Comparison of ENCODE assay signal across 9 mouse cellular contexts in genomic region chr12:109508495-109509454, GRCm38 (mm10). TPM values are rescaled to one million over a fixed set of nuclear protein-coding genes. Genes with fewer than 3 reads are reported as not detected.
A peak's percentile ranks its signal among the peaks of the same experiment; 100 is the strongest.
DNase-seq lines count a peak whose midpoint lies in the region; ATAC-seq and TF ChIP-seq lines count a peak whose summit lies in the region.
"Had no signal": no experiment of that assay in that cellular context is flagged by ENCODE, and none has a peak within 500 bp of the region (broad histone marks: within the 10 kb centered on the region; RNA-seq: fewer than 3 reads in every experiment).

No protein-coding gene starts in this region.

- no peaks in the 10 kb centered on the region for H3K4me1 ChIP-seq in lung, adult 2 months (ENCODE audit: control insufficient read depth, insufficient read depth, low read length)
- H3K4me1 ChIP-seq in hindbrain, embryonic 16.5 days (ENCODE audit: control insufficient read depth, insufficient read depth, low read depth, low read length): peaks cover 12% of the 10 kb centered on the region
- peaks cover 13% of the 10 kb centered on the region for H3K4me1 ChIP-seq in midbrain, embryonic 14.5 days (ENCODE audit: control insufficient read depth, insufficient read depth, low read length)

- ATAC-seq in hindbrain, embryonic 16.5 days: 0 out of 2 replicates have a peak, but pooled peaks have one; percentile 35
- no peak for ATAC-seq in midbrain, embryonic 14.5 days (ENCODE audit: low FRiP score, low TSS enrichment)
- ATAC-seq in frontal cortex, adult (ENCODE audit: low TSS enrichment): no peak
- no peak for ATAC-seq in monocyte, adult 5-6 weeks (replicated peaks; ENCODE audit: insufficient number of reproducible peaks, low FRiP score, low TSS enrichment, poor library complexity, severe bottlenecking)

- DNase-seq in embryo, embryonic 10 days (ENCODE audit: low spot score): peak; percentile 51
- no peak for DNase-seq in embryo, embryonic 10.5 days (ENCODE audit: low spot score)
- peak; percentile 7 for DNase-seq in lung, postnatal 10 days
- DNase-seq in lung, adult 2 months: no peak
- peak; percentile 53 for DNase-seq in midbrain, embryonic 14.5 days

- no peak overlapping the region for H3K4me3 ChIP-seq in lung, adult 2 months (replicated peaks; ENCODE audit: extremely low read depth, low read depth, low read length)
- H3K4me3 ChIP-seq in hindbrain, embryonic 16.5 days (ENCODE audit: low read length): no peak overlapping the region
- H3K4me3 ChIP-seq in midbrain, embryonic 14.5 days (replicated peaks; ENCODE audit: low read depth, low read length): no peak overlapping the region
- H3K4me3 ChIP-seq: megakaryocyte, embryonic 14.5 days had no signal

- TF ChIP-seq CTCF in lung, adult 2 months (IDR thresholded peaks at IDR 0.05; ENCODE audit: insufficient read depth, low read length): no peak

- H3K4me2 ChIP-seq in hindbrain, embryonic 16.5 days (ENCODE audit: low read length): no peak overlapping the region
- no peak overlapping the region for H3K4me2 ChIP-seq in midbrain, embryonic 14.5 days (ENCODE audit: low read length)

- H3K27me3 ChIP-seq in hindbrain, embryonic 16.5 days (replicated peaks; ENCODE audit: control insufficient read depth, insufficient read depth, low read length): no peaks in the 10 kb centered on the region
- H3K27me3 ChIP-seq in midbrain, embryonic 14.5 days (ENCODE audit: control insufficient read depth, insufficient read depth, low read length): no peaks in the 10 kb centered on the region

- no peak overlapping the region for H3K27ac ChIP-seq in hindbrain, embryonic 16.5 days (ENCODE audit: low read depth, low read length)
- peak overlapping the region; percentile 52; the same call in 1 of the 2 replicates for H3K27ac ChIP-seq in midbrain, embryonic 14.5 days (replicated peaks; ENCODE audit: low read depth, low read length)

- no peak for TF ChIP-seq POLR2A in lung, adult 2 months (IDR thresholded peaks at IDR 0.05; ENCODE audit: borderline replicate concordance, extremely low read depth, low read depth, low read length)

- no peaks in the 10 kb centered on the region for H3K36me3 ChIP-seq in hindbrain, embryonic 16.5 days (ENCODE audit: control insufficient read depth, insufficient read depth, low read length)
- no peaks in the 10 kb centered on the region for H3K36me3 ChIP-seq in midbrain, embryonic 14.5 days (ENCODE audit: control insufficient read depth, insufficient read depth, low read length)

- H3K9me3 ChIP-seq in hindbrain, embryonic 16.5 days (ENCODE audit: control insufficient read depth, low read length): no peaks in the 10 kb centered on the region
- H3K9me3 ChIP-seq in midbrain, embryonic 14.5 days (ENCODE audit: control insufficient read depth, low read length): no peaks in the 10 kb centered on the region
- H3K9me3 ChIP-seq: megakaryocyte, embryonic 14.5 days had no signal

- WGBS in lung, adult 2 months: 41% methylated on average over 20 of the region's 20 CpGs
- WGBS in hindbrain, embryonic 16.5 days: 26% methylated on average over 20 of the region's 20 CpGs
- WGBS in midbrain, embryonic 14.5 days: 21% methylated on average over 20 of the region's 20 CpGs

- no peak overlapping the region for H3K9ac ChIP-seq in hindbrain, embryonic 16.5 days (ENCODE audit: low read depth, low read length)
- no peak overlapping the region for H3K9ac ChIP-seq in midbrain, embryonic 14.5 days (replicated peaks; ENCODE audit: low read length)

RNA-seq across cellular contexts. Expression of gene Dlk1, which starts 56.2 kb away (rescaled TPM):
- polyA plus RNA-seq in lung, adult 2 months (2012; rRNA removed): 0.42 and 0.44 TPM in 2 replicates
- polyA plus RNA-seq in hindbrain, embryonic 16.5 days (2015; fragmentation: Nextera tagmentation; extraction: Ambion mirVana): 57.7 and 84.8 TPM in 2 replicates
- polyA plus RNA-seq in midbrain, embryonic 14.5 days (2014; fragmentation: Nextera tagmentation; extraction: Ambion mirVana): 50.3 and 51.4 TPM in 2 replicates
- not detected in 3 replicates for total RNA-seq in monocyte, adult 5-6 weeks (2017)

Comparison
In these comparisons a context has a peak if more than half of its experiments do, and no peak if none do; other contexts are left out.
1. DNase-seq: peak in embryo, embryonic 10 days (single experiment), lung, postnatal 10 days (single experiment) and midbrain, embryonic 14.5 days (single experiment); none in embryo, embryonic 10.5 days (single experiment) and lung, adult 2 months (single experiment).
2. RNA of gene Dlk1, which starts 56.2 kb away (polyA plus RNA-seq): 57.7 to 84.8 TPM in hindbrain, embryonic 16.5 days and 50.3 to 51.4 TPM in midbrain, embryonic 14.5 days; 0.42 to 0.44 TPM in lung, adult 2 months; every median in the first group is over 10 times any median in the second.